Mouse (Mus musculus): Measurements from ENCODE around the gene Prkce.

- no peak for TF ChIP-seq CTCF (IDR thresholded peaks at IDR 0.05; ENCODE audit: low read depth)
- TF ChIP-seq EP300 (IDR thresholded peaks at IDR 0.05; ENCODE audit: low read depth): peak; percentile 26; the same call in 1 of the 2 replicates
Observed at GRCm38 (mm10) chr17:86492376-86492775, 324.8 kb downstream of the Prkce start.
